Mouse (Mus musculus) MEL (cell line): Measurements from ENCODE around the gene Ptpdc1. TPM values are rescaled to one million over a fixed set of nuclear protein-coding genes. Genes with fewer than 3 reads are reported as not detected.

ENCODE experiments used
- DNase-seq: peaks from one replicate; pipeline ENCODE4 v3.0.0; 2011; ENCODE audit warnings: low read depth, low spot score
- H3K27ac ChIP-seq: 2 replicates; pipeline ENCODE4 v1.5.1; 2012; ENCODE audit warnings: low read depth, mild to moderate bottlenecking, control low read depth, low read length, moderate library complexity; ENCODE audit not compliant: control insufficient read depth
- H3K27me3 ChIP-seq, 2 experiments: fragments of 150-350 bp in 1 of 2; sonication (generic) in 1 of 2; 2 replicates each; pipeline ENCODE4 v1.6.1; 2012; ENCODE audit warnings: low read length in 2 of 2, mild to moderate bottlenecking in 2 of 2, improper control_type of control experiment in 1 of 2, moderate library complexity in 1 of 2; ENCODE audit not compliant: insufficient read depth in 2 of 2, control insufficient read depth in 1 of 2
- H3K36me3 ChIP-seq, 2 experiments: 2 replicates each; pipeline ENCODE4 v1.6.1; 2012 to 2014; ENCODE audit warnings: low read length in 2 of 2, improper control_type of control experiment in 1 of 2, inconsistent platforms in 1 of 2, mild to moderate bottlenecking in 1 of 2; ENCODE audit not compliant: insufficient read depth in 2 of 2, control insufficient read depth in 1 of 2
- H3K4me1 ChIP-seq, 2 experiments: fragments of 150-350 bp in 1 of 2; sonication (generic) in 1 of 2; 2 replicates each; pipeline ENCODE4 v1.6.1; 2012; ENCODE audit warnings: low read length in 2 of 2, improper control_type of control experiment in 1 of 2, mild to moderate bottlenecking in 1 of 2; ENCODE audit not compliant: insufficient read depth in 2 of 2, control insufficient read depth in 1 of 2
- H3K4me3 ChIP-seq, 2 experiments: fragments of 150-350 bp in 1 of 2; sonication (generic) in 1 of 2; 2 replicates each; pipeline ENCODE4 v1.5.1; 2012; ENCODE audit warnings: low read depth in 2 of 2, low read length in 2 of 2, mild to moderate bottlenecking in 2 of 2, moderate library complexity in 2 of 2, control low read depth in 1 of 2, improper control_type of control experiment in 1 of 2; ENCODE audit not compliant: control insufficient read depth in 1 of 2, insufficient read depth in 1 of 2
- H3K79me2 ChIP-seq: 2 replicates; pipeline ENCODE4 v1.6.1; 2012; ENCODE audit warnings: mild to moderate bottlenecking, low read length, moderate library complexity; ENCODE audit not compliant: control insufficient read depth, poor library complexity, insufficient read depth
- H3K9ac ChIP-seq: 2 replicates; pipeline ENCODE4 v1.6.1; 2012; ENCODE audit warnings: low read depth, mild to moderate bottlenecking, control low read depth, low read length, moderate library complexity; ENCODE audit not compliant: control insufficient read depth, poor library complexity, severe bottlenecking
- H3K9me3 ChIP-seq: fragments of 150-350 bp; sonication (generic); replicated peaks from 2 replicates; pipeline ENCODE4 v1.6.1; 2012; ENCODE audit warnings: mild to moderate bottlenecking, low read length, improper control_type of control experiment, moderate library complexity; ENCODE audit not compliant: insufficient read depth
- BHLHE40 ChIP-seq: IDR thresholded peaks from 2 replicates; pipeline ENCODE4 v1.6.1; 2012; ENCODE audit warnings: low read depth, mild to moderate bottlenecking, inconsistent platforms, low read length, improper control_type of control experiment, borderline replicate concordance
- CHD1 ChIP-seq: IDR thresholded peaks from 2 replicates; pipeline ENCODE4 v1.6.1; 2012; ENCODE audit warnings: low read depth, mild to moderate bottlenecking, inconsistent platforms, low read length, improper control_type of control experiment
- CHD2 ChIP-seq: IDR thresholded peaks from 2 replicates; pipeline ENCODE4 v1.6.1; 2011; ENCODE audit warnings: low read length, improper control_type of control experiment
- CTCF ChIP-seq, 3 experiments: IDR thresholded peaks in 2 of 3; conservative IDR thresholded peaks in 1 of 3; 2 replicates each; pipeline ENCODE4 v1.5.1; 2011 to 2012; ENCODE audit warnings: low read length in 3 of 3, low read depth in 2 of 3, mild to moderate bottlenecking in 2 of 3, improper control_type of control experiment in 1 of 3, inconsistent platforms in 1 of 3, mixed read lengths in 1 of 3, moderate library complexity in 1 of 3; ENCODE audit not compliant: control insufficient read depth in 1 of 3, insufficient read depth in 1 of 3, poor library complexity in 1 of 3, severe bottlenecking in 1 of 3
- E2F4 ChIP-seq: IDR thresholded peaks from 2 replicates; pipeline ENCODE4 v1.6.1; 2011; ENCODE audit warnings: low read depth, low read length, improper control_type of control experiment, borderline replicate concordance
- ELF1 ChIP-seq: IDR thresholded peaks from 2 replicates; pipeline ENCODE4 v1.6.1; 2014; ENCODE audit warnings: low read depth, mild to moderate bottlenecking, inconsistent platforms, low read length, improper control_type of control experiment, moderate library complexity
- EP300 ChIP-seq, 2 experiments: IDR thresholded peaks; 2 replicates each; pipeline ENCODE4 v1.6.1; 2011; ENCODE audit warnings: improper control_type of control experiment in 2 of 2, low read length in 2 of 2, low read depth in 1 of 2, mild to moderate bottlenecking in 1 of 2
- ETS1 ChIP-seq: IDR thresholded peaks from 2 replicates; pipeline ENCODE4 v1.6.1; 2012; ENCODE audit warnings: low read depth, mild to moderate bottlenecking, inconsistent platforms, low read length, improper control_type of control experiment, moderate library complexity
- GATA1 ChIP-seq: IDR thresholded peaks from 2 replicates; pipeline ENCODE4 v1.6.1; 2011; ENCODE audit warnings: low read depth, low read length, improper control_type of control experiment
- HCFC1 ChIP-seq: IDR thresholded peaks from 2 replicates; pipeline ENCODE4 v1.6.1; 2012; ENCODE audit warnings: low read depth, mild to moderate bottlenecking, inconsistent platforms, low read length, improper control_type of control experiment, moderate library complexity
- JUND ChIP-seq: IDR thresholded peaks from 2 replicates; pipeline ENCODE4 v1.6.1; 2011; ENCODE audit warnings: low read depth, mild to moderate bottlenecking, improper control_type of control experiment, low read length
- MAFK ChIP-seq: IDR thresholded peaks from 2 replicates; pipeline ENCODE4 v1.6.1; 2011; ENCODE audit warnings: low read depth, mild to moderate bottlenecking, low read length, improper control_type of control experiment, borderline replicate concordance
- MAZ ChIP-seq: IDR thresholded peaks from 2 replicates; pipeline ENCODE4 v1.6.1; 2012; ENCODE audit warnings: low read depth, mild to moderate bottlenecking, inconsistent platforms, low read length, improper control_type of control experiment
- MXI1 ChIP-seq: IDR thresholded peaks from 2 replicates; pipeline ENCODE4 v1.6.1; 2011; ENCODE audit warnings: mild to moderate bottlenecking, low read depth, low read length, improper control_type of control experiment
- MYC ChIP-seq: IDR thresholded peaks from 2 replicates; pipeline ENCODE4 v1.6.1; 2011; ENCODE audit warnings: low read depth, mild to moderate bottlenecking, low read length, improper control_type of control experiment, moderate library complexity
- NELFE ChIP-seq: IDR thresholded peaks from 2 replicates; pipeline ENCODE4 v1.6.1; 2011; ENCODE audit warnings: low read depth, low read length, improper control_type of control experiment
- NRF1 ChIP-seq: IDR thresholded peaks from 2 replicates; pipeline ENCODE4 v1.6.1; 2014; ENCODE audit warnings: low read depth, mild to moderate bottlenecking, inconsistent platforms, low read length, improper control_type of control experiment, moderate library complexity; ENCODE audit not compliant: poor library complexity, insufficient read depth, severe bottlenecking
- POLR2A ChIP-seq, 2 experiments: IDR thresholded peaks; 2 replicates each; pipeline ENCODE4 v1.6.1; 2011 to 2012; ENCODE audit warnings: low read length in 2 of 2, mild to moderate bottlenecking in 2 of 2, control low read depth in 1 of 2, improper control_type of control experiment in 1 of 2, low read depth in 1 of 2, moderate library complexity in 1 of 2; ENCODE audit not compliant: control insufficient read depth in 1 of 2, insufficient read depth in 1 of 2, poor library complexity in 1 of 2
- POLR2AphosphoS2 ChIP-seq: IDR thresholded peaks from 2 replicates; pipeline ENCODE4 v1.6.1; 2011; ENCODE audit warnings: low read length, improper control_type of control experiment
- POLR2AphosphoS5 ChIP-seq: IDR thresholded peaks from 2 replicates; pipeline ENCODE4 v1.6.1; 2012; ENCODE audit warnings: low read depth, borderline replicate concordance, mild to moderate bottlenecking, inconsistent platforms, low read length, moderate library complexity, mixed read lengths
- RAD21 ChIP-seq: IDR thresholded peaks from 2 replicates; pipeline ENCODE4 v1.6.1; 2011; ENCODE audit warnings: mild to moderate bottlenecking, low read depth, low read length, improper control_type of control experiment
- SIN3A ChIP-seq: IDR thresholded peaks from 2 replicates; pipeline ENCODE4 v1.6.1; 2012; ENCODE audit warnings: low read length, improper control_type of control experiment, inconsistent platforms
- SMC3 ChIP-seq: IDR thresholded peaks from 2 replicates; pipeline ENCODE4 v1.6.1; 2011; ENCODE audit warnings: low read depth, low read length, improper control_type of control experiment
- TAL1 ChIP-seq: IDR thresholded peaks from 2 replicates; pipeline ENCODE4 v1.6.1; 2012; ENCODE audit warnings: mild to moderate bottlenecking, inconsistent platforms, low read length, moderate library complexity, mixed read lengths
- TBP ChIP-seq: IDR thresholded peaks from 2 replicates; pipeline ENCODE4 v1.8.0; 2011; ENCODE audit warnings: low read depth, low read length, improper control_type of control experiment
- UBTF ChIP-seq: IDR thresholded peaks from 2 replicates; pipeline ENCODE4 v1.6.1; 2012; ENCODE audit warnings: low read depth, mild to moderate bottlenecking, inconsistent platforms, low read length, improper control_type of control experiment, moderate library complexity, borderline replicate concordance; ENCODE audit not compliant: insufficient read depth
- USF1 ChIP-seq: IDR thresholded peaks from 2 replicates; pipeline ENCODE4 v1.6.1; 2014; ENCODE audit warnings: low read depth, mild to moderate bottlenecking, inconsistent platforms, low read length, improper control_type of control experiment, moderate library complexity
- USF2 ChIP-seq, 2 experiments: IDR thresholded peaks; 2 replicates each; pipeline ENCODE4 v1.6.1; 2011 to 2012; ENCODE audit warnings: improper control_type of control experiment in 2 of 2, low read length in 2 of 2, borderline replicate concordance in 1 of 2, inconsistent platforms in 1 of 2, low read depth in 1 of 2, mild to moderate bottlenecking in 1 of 2; ENCODE audit not compliant: insufficient read depth in 1 of 2
- ZC3H11A ChIP-seq: IDR thresholded peaks from 2 replicates; pipeline ENCODE4 v1.6.1; 2012; ENCODE audit warnings: low read depth, mild to moderate bottlenecking, inconsistent platforms, low read length, improper control_type of control experiment
- ZKSCAN1 ChIP-seq: IDR thresholded peaks from 2 replicates; pipeline ENCODE4 v1.6.1; 2012; ENCODE audit warnings: low read depth, mild to moderate bottlenecking, inconsistent platforms, low read length, improper control_type of control experiment, moderate library complexity
- ZMIZ1 ChIP-seq: IDR thresholded peaks from 2 replicates; pipeline ENCODE4 v1.6.1; 2012; ENCODE audit warnings: low read depth, mild to moderate bottlenecking, inconsistent platforms, low read length, improper control_type of control experiment, moderate library complexity
- ZNF384 ChIP-seq: IDR thresholded peaks from 2 replicates; pipeline ENCODE4 v1.6.1; 2012; ENCODE audit warnings: low read depth, mild to moderate bottlenecking, inconsistent platforms, low read length, improper control_type of control experiment
- polyA plus RNA-seq, 2 experiments: library from polyadenylated mRNA; stranded (reverse) in 1 of 2; unstranded in 1 of 2; fragments of >175 nt in 1 of 2; fragments of >200 nt in 1 of 2; gene quantifications; 2 replicates each; pipeline versions ENCODE4 v1.2.1 to v1.2.4; 2012; ENCODE audit warnings: low replicate concordance in 2 of 2, low read depth in 1 of 2; ENCODE audit not compliant: insufficient read length in 2 of 2, insufficient read depth in 1 of 2, missing spikeins in 1 of 2
- total RNA-seq: library from RNA; depleted of rRNA; stranded (reverse); fragments of 300-350 nt; gene quantifications from 2 replicates; pipeline ENCODE4 v1.2.3, GENCODE M21; 2012

Gene Ptpdc1
- total and polyA plus RNA-seq, 3 experiments: 3.3 to 7.6 TPM; not detected in 1

DNA sequence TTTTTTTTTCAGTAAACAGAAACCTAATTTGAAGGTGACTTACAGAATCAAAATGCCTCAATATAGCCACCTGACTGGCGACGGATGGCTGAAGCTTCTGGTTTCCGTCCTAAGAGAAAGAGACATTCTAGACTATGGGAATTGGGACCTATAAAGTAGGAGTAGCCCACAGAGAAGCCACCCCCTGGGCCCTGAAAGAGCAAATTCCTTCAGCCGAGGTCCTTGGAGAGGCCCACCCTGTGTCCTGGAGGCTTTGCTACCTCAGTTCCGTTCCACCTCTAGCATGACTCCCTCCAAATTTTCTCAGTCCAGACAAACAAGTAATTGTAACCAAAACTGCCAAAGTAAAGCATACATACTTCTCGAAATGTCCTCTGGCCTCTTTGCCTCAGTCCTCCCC lies 77.8 kb downstream of the Ptpdc1 start:
- H3K27ac ChIP-seq: peak overlapping the region; percentile 52; the same call in 1 of the 2 replicates
- H3K4me1 ChIP-seq: peaks cover 12 to 38% of the 10 kb centered on the region in 2 experiments

DNA sequence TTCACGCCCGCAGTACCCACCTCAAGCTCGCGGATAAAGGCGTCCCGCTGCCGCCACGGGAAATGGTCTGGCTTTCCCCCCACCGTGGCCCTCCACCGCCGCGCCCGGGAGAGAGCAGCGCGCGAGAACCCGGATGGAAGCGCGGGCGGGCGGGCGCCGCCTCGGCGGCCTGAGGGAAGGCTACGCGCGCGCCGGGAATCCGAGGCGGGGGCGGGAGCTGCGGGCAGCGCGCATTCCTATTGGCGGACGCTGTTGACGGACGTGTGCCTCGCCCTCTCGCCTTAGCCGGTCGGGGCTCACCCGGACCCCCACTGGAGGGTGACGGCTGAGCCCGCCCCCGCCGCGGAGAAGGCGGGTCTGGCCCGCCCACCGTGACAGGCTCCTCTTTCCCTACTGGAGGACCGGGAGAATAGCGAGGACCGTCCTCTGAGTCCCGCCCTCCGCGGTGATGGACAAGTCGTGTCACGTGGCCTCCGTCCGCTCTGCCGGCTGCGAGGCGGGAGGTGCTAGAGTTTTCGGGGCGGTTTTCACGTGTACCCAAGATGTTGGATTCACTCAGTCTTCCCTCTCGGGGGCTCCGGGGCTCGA lies 79.0 kb downstream of the Ptpdc1 start:
- H3K79me2 ChIP-seq: peaks cover 33% of the 10 kb centered on the region
- H3K36me3 ChIP-seq: peaks cover 0 to 50% of the 10 kb centered on the region in 2 experiments; a peak in 3 of 4 replicates
- H3K9ac ChIP-seq: peak overlapping the region; percentile 99
- peak overlapping the region; percentile 96 for H3K27ac ChIP-seq
- H3K4me3 ChIP-seq: peak overlapping the region; percentile 69 to 90
- peaks cover 17 to 40% of the 10 kb centered on the region in 2 experiments for H3K4me1 ChIP-seq
- DNase-seq: peak; percentile 99
- no peaks in the 10 kb centered on the region for H3K9me3 ChIP-seq
- H3K27me3 ChIP-seq: no peaks in the 10 kb centered on the region
- TF ChIP-seq CHD1: no peak
- TF ChIP-seq JUND: no peak
- no peak for TF ChIP-seq UBTF
- peak; percentile 19; the same call in 1 of the 2 replicates for TF ChIP-seq E2F4
- peak; percentile 92 for TF ChIP-seq POLR2AphosphoS2
- peak; percentile 48; the same call in 1 of the 2 replicates for TF ChIP-seq NRF1
- peak; percentile 89 to 91 for TF ChIP-seq POLR2A (IDR thresholded peaks at IDR 0.05; ENCODE audit: control insufficient read depth in 1 of 2, insufficient read depth in 1 of 2, low read depth in 1 of 2, low read length in 2 of 2, poor library complexity in 1 of 2)
- TF ChIP-seq MYC: peak; percentile 79
- TF ChIP-seq USF2 (IDR thresholded peaks at IDR 0.05; ENCODE audit: borderline replicate concordance in 1 of 2, insufficient read depth in 1 of 2, low read depth in 1 of 2, low read length in 2 of 2): peak; percentile 63 to 85; a peak in 3 of 4 replicates
- TF ChIP-seq ZMIZ1: no peak; the same call in 1 of the 2 replicates
- TF ChIP-seq NELFE: peak; percentile 85
- 0 out of 2 replicates have a peak, but pooled peaks have one; percentile 22 for TF ChIP-seq SIN3A
- TF ChIP-seq RAD21: no peak
- no peak for TF ChIP-seq POLR2AphosphoS5
- no peak for TF ChIP-seq GATA1
- peak; percentile 68 for TF ChIP-seq CHD2
- TF ChIP-seq MAFK: no peak
- TF ChIP-seq BHLHE40: no peak
- TF ChIP-seq TAL1: no peak
- peak; percentile 74 for TF ChIP-seq HCFC1
- TF ChIP-seq CTCF (IDR thresholded peaks at IDR 0.05 in 2 of 3, conservative IDR thresholded peaks at IDR 0.05 in 1 of 3; ENCODE audit: control insufficient read depth in 1 of 3, insufficient read depth in 1 of 3, low read depth in 2 of 3, low read length in 3 of 3, poor library complexity in 1 of 3, severe bottlenecking in 1 of 3): 0 out of 6 replicates have a peak, but pooled peaks of 1 of the 3 experiments have one; percentile 1
- TF ChIP-seq TBP: peak; percentile 41; the same call in 1 of the 2 replicates
- TF ChIP-seq MXI1: peak; percentile 91
- peak; percentile 79; the same call in 1 of the 2 replicates for TF ChIP-seq MAZ

More for the DNA sequence above, 77.8 kb downstream of the Ptpdc1 start:
- Histone ChIP-seq H3K4me3 (no peak overlapping the region), H3K27me3 (no peaks in the 10 kb centered on the region), H3K79me2 (peaks cover 31% of the 10 kb centered on the region), H3K9ac (no peak overlapping the region; the same call in 1 of the 2 replicates), H3K9me3 (no peaks in the 10 kb centered on the region), H3K36me3 (peaks cover 0 to 42% of the 10 kb centered on the region in 2 experiments; a peak in 3 of 4 replicates)
- peak; percentile 11 for DNase-seq
- no peak for TF ChIP-seq CHD1
- TF ChIP-seq ETS1: no peak
- no peak for TF ChIP-seq EP300 (IDR thresholded peaks at IDR 0.05; ENCODE audit: low read depth in 1 of 2, low read length in 2 of 2)
- TF ChIP-seq ZMIZ1: no peak
- no peak for TF ChIP-seq MAFK
- TF ChIP-seq NELFE: no peak
- no peak for TF ChIP-seq ELF1
- no peak for TF ChIP-seq BHLHE40
- no peak for TF ChIP-seq ZC3H11A
- TF ChIP-seq SMC3: no peak
- no peak for TF ChIP-seq USF1
- no peak for TF ChIP-seq MXI1
- no peak for TF ChIP-seq POLR2AphosphoS2
- no peak for TF ChIP-seq ZNF384
- TF ChIP-seq TAL1: no peak
- no peak for TF ChIP-seq CTCF (IDR thresholded peaks at IDR 0.05 in 2 of 3, conservative IDR thresholded peaks at IDR 0.05 in 1 of 3; ENCODE audit: control insufficient read depth in 1 of 3, insufficient read depth in 1 of 3, low read depth in 2 of 3, low read length in 3 of 3, poor library complexity in 1 of 3, severe bottlenecking in 1 of 3)
- TF ChIP-seq ZKSCAN1: no peak
